Mouse (Mus musculus) embryonic facial prominence, embryonic 14.5 days (tissue): ENCODE measurements around the gene Bche. TPM values are rescaled to one million over a fixed set of nuclear protein-coding genes. Genes with fewer than 3 reads are reported as not detected.
A peak's percentile ranks its signal among the peaks of the same experiment; 100 is the strongest.

Experiments used
- ATAC-seq: fragments of 200-750 bp; cut with Nextera tagmentation; 2 replicates; pipeline ENCODE4 v1.8.0; 2017; ENCODE audit warnings: low read depth, moderate number of reproducible peaks, moderate TSS enrichment
- DNase-seq: peaks from one replicate; pipeline ENCODE4 v3.0.0-alpha.2; 2015; ENCODE audit warnings: low spot score
- H3K27ac ChIP-seq: fragments of 300-500 bp; sonication (generic); replicated peaks from 2 replicates; pipeline ENCODE4 v1.5.1; 2014; ENCODE audit warnings: low read depth, mild to moderate bottlenecking, low read length, moderate library complexity
- H3K27me3 ChIP-seq: fragments of 300-500 bp; sonication (generic); replicated peaks from 2 replicates; pipeline ENCODE4 v1.6.1; 2014; ENCODE audit warnings: low read length; ENCODE audit not compliant: control insufficient read depth, insufficient read depth
- H3K36me3 ChIP-seq: fragments of 300-500 bp; sonication (generic); 2 replicates; pipeline ENCODE4 v1.6.1; 2014; ENCODE audit warnings: low read length, mixed read lengths; ENCODE audit not compliant: control insufficient read depth, insufficient read depth
- H3K4me1 ChIP-seq: fragments of 300-500 bp; sonication (generic); 2 replicates; pipeline ENCODE4 v1.6.1; 2014; ENCODE audit warnings: antibody characterized with exemption, low read length; ENCODE audit not compliant: control insufficient read depth, insufficient read depth
- H3K4me2 ChIP-seq: fragments of 300-500 bp; sonication (generic); 2 replicates; pipeline ENCODE4 v1.6.1; 2014; ENCODE audit warnings: low read depth, mild to moderate bottlenecking, low read length, moderate library complexity, mixed read lengths
- H3K4me3 ChIP-seq: fragments of 300-500 bp; sonication (generic); 2 replicates; pipeline ENCODE4 v1.5.1; 2014; ENCODE audit warnings: low read depth, mild to moderate bottlenecking, low read length
- H3K9ac ChIP-seq: fragments of 300-500 bp; sonication (generic); 2 replicates; pipeline ENCODE4 v1.6.1; 2014; ENCODE audit warnings: low read depth, mild to moderate bottlenecking, low read length, moderate library complexity, mixed read lengths
- H3K9me3 ChIP-seq: fragments of 300-500 bp; sonication (generic); 2 replicates; pipeline ENCODE4 v1.6.1; 2016; ENCODE audit warnings: low read length; ENCODE audit not compliant: control insufficient read depth
- WGBS: fragments of 180-500 bp; shearing (Covaris S2); extraction: QIAGEN DNeasy Blood & Tissue Kit; methylation state at CpG from one replicate; pipeline ENCODE4 v1.1.7; 2014; 5-methylcytosine and 5-hydroxymethylcytosine counted together
- polyA plus RNA-seq: library from polyadenylated mRNA; unstranded; fragments of >200 nt; fragmentation: Nextera tagmentation; extraction: Ambion mirVana; gene quantifications from 2 replicates; pipeline ENCODE4 v1.2.1, GENCODE M21; 2014

Bche gene
- polyA plus RNA-seq, 1 experiment from 2014 or later, result 7.2 TPM

- H3K4me2 ChIP-seq, result peak overlapping the region; percentile 63
- peak; percentile 96 for DNase-seq
- no peaks in the 10 kb centered on the region for H3K9me3 ChIP-seq
- ATAC-seq, result peak; percentile 95
- peak overlapping the region; percentile 60 for H3K9ac ChIP-seq
- peak overlapping the region; percentile 49 for H3K4me3 ChIP-seq
- H3K36me3 ChIP-seq, result no peaks in the 10 kb centered on the region
- no peaks in the 10 kb centered on the region for H3K27me3 ChIP-seq
- H3K27ac ChIP-seq, result no peak overlapping the region
- 20% methylated on average over 20 of the region's 20 CpGs for WGBS
- no peaks in the 10 kb centered on the region for H3K4me1 ChIP-seq
Measured at GRCm38 (mm10) chr3:73707461-73708409, 480 bp downstream of the Bche start.

- Histone ChIP-seq H3K4me2 (no peak overlapping the region), H3K9ac (no peak overlapping the region), H3K9me3 (no peaks in the 10 kb centered on the region), H3K36me3 (no peaks in the 10 kb centered on the region), H3K4me1 (no peaks in the 10 kb centered on the region), H3K4me3 (no peak overlapping the region), H3K27me3 (no peaks in the 10 kb centered on the region), H3K27ac (no peak overlapping the region)
- WGBS, result 42% methylated on average over 1 of the region's 1 CpGs
- ATAC-seq (no peak), DNase-seq (no peak)
Measured at GRCm38 (mm10) chr3:73706544-73706943, 1.7 kb downstream of the Bche start.

GRCm38 (mm10) chr3:73698889-73699288 lies 9.3 kb downstream of the Bche start:
- Histone ChIP-seq H3K9me3 (no peaks in the 10 kb centered on the region), H3K4me1 (no peaks in the 10 kb centered on the region)
- WGBS, result 55% methylated on average over 1 of the region's 1 CpGs

GRCm38 (mm10) chr3:73673333-73673732 lies 34.9 kb downstream of the Bche start:
- H3K4me3 ChIP-seq, result no peak overlapping the region
- DNase-seq, result peak; percentile 8
- H3K9ac ChIP-seq, result no peak overlapping the region
- 43% methylated on average over 1 of the region's 1 CpGs for WGBS
- H3K9me3 ChIP-seq, result no peaks in the 10 kb centered on the region
- H3K27ac ChIP-seq, result no peak overlapping the region
- no peaks in the 10 kb centered on the region for H3K27me3 ChIP-seq
- ATAC-seq, result no peak
- no peak overlapping the region for H3K4me2 ChIP-seq
- H3K4me1 ChIP-seq, result no peaks in the 10 kb centered on the region
- no peaks in the 10 kb centered on the region for H3K36me3 ChIP-seq

More at GRCm38 (mm10) chr3:73698889-73699288, 9.3 kb downstream of the Bche start:
- no peak for DNase-seq
- no peaks in the 10 kb centered on the region for H3K27me3 ChIP-seq
- no peaks in the 10 kb centered on the region for H3K36me3 ChIP-seq
- no peak overlapping the region for H3K4me3 ChIP-seq
- ATAC-seq, result no peak
- no peak overlapping the region for H3K27ac ChIP-seq
- H3K4me2 ChIP-seq, result no peak overlapping the region
- H3K9ac ChIP-seq, result no peak overlapping the region

- H3K4me3 ChIP-seq, result no peak overlapping the region
- H3K4me2 ChIP-seq, result no peak overlapping the region
- WGBS, result 69% methylated on average over 5 of the region's 5 CpGs
- no peaks in the 10 kb centered on the region for H3K36me3 ChIP-seq
- H3K27ac ChIP-seq, result no peak overlapping the region
- H3K4me1 ChIP-seq, result no peaks in the 10 kb centered on the region
- ATAC-seq (no peak), DNase-seq (no peak)
- H3K9ac ChIP-seq, result no peak overlapping the region
- H3K27me3 ChIP-seq, result no peaks in the 10 kb centered on the region
- no peaks in the 10 kb centered on the region for H3K9me3 ChIP-seq
Measured at GRCm38 (mm10) chr3:73668172-73668571, 40.0 kb downstream of the Bche start.

GRCm38 (mm10) chr3:73667245-73668131 lies 40.7 kb downstream of the Bche start:
- 86% methylated on average over 3 of the region's 3 CpGs for WGBS
- Histone ChIP-seq H3K27ac (no peak overlapping the region), H3K36me3 (no peaks in the 10 kb centered on the region)

GRCm38 (mm10) chr3:73650281-73650680 lies 57.9 kb downstream of the Bche start:
- Histone ChIP-seq H3K36me3 (no peaks in the 10 kb centered on the region), H3K4me3 (no peak overlapping the region), H3K9ac (no peak overlapping the region), H3K4me1 (no peaks in the 10 kb centered on the region), H3K4me2 (no peak overlapping the region), H3K27ac (no peak overlapping the region), H3K9me3 (peaks cover 4% of the 10 kb centered on the region; the same call in 1 of the 2 replicates), H3K27me3 (no peaks in the 10 kb centered on the region)
- DNase-seq (no peak), ATAC-seq (no peak)

More at GRCm38 (mm10) chr3:73667245-73668131, 40.7 kb downstream of the Bche start:
- Histone ChIP-seq H3K27me3 (no peaks in the 10 kb centered on the region), H3K9ac (no peak overlapping the region), H3K4me2 (no peak overlapping the region), H3K4me3 (no peak overlapping the region), H3K9me3 (no peaks in the 10 kb centered on the region), H3K4me1 (no peaks in the 10 kb centered on the region)
- DNase-seq, result no peak
- no peak for ATAC-seq

- no peaks in the 10 kb centered on the region for H3K36me3 ChIP-seq
- ATAC-seq, result no peak
- H3K4me1 ChIP-seq, result no peaks in the 10 kb centered on the region
- no peak overlapping the region for H3K9ac ChIP-seq
- WGBS, result 84% methylated on average over 2 of the region's 2 CpGs
- H3K27me3 ChIP-seq, result no peaks in the 10 kb centered on the region
- no peak overlapping the region for H3K27ac ChIP-seq
- H3K9me3 ChIP-seq, result no peaks in the 10 kb centered on the region
- no peak overlapping the region for H3K4me3 ChIP-seq
- H3K4me2 ChIP-seq, result no peak overlapping the region
- no peak for DNase-seq
Measured at GRCm38 (mm10) chr3:73647064-73647463, 61.2 kb downstream of the Bche start.
